Mouse (Mus musculus): ENCODE data around the gene Myadml2.
"Not testable (repeated sequence)": the region's sequence is repeated elsewhere in the genome, so short reads cannot be mapped to it uniquely, and the experiment has no call there.

Myadml2 gene

DNA sequence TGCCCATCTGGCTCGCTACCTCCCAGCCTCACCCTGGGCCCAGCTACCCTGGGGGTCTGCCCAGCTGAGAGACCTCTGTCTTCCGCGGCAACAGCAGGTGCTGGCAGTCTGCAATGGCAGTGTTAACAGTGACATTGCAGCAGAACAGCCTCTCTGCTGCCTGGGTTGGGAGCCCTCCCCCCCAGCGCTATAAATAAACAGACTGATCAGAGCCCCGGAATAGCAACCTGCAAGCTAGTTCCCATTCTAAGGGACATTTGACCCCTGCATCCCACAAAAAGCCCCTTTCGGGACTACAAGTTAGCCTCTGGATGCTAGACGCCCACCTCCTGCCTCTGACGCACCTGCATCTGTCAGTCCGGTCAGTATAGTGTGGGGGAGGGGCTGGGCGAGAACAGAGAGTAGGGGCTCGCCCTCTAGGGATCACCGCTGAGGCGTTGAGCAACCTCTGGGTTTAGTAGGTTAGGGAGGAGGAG lies at the start of gene Myadml2:
Gene Myadml2, minus strand, starts transcription at position 158 of the 476 bp plus-strand sequence.
- DNase-seq, result peak; percentile 53

DNA sequence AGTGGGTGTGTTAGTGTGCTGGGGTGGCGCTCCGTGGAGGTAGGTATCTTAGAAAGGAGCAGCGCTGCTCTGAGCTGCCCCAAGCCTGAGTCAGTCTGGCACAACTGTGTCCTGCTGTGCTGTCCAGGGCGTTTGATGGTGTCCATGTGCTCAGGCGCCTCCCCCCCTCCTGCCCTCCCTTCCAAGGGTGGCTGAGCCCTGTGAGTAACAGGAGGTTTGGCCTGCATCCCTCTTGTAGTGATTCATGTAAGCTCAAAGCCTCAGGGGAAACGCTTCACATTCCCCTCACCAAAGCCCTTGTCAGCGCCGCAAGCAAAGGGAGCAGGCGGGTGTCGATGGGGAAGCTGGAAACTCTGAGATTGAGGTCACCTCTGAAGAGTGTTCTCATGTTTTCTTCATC lies 49.8 kb upstream of the Myadml2 start:
- no peak for DNase-seq

DNA sequence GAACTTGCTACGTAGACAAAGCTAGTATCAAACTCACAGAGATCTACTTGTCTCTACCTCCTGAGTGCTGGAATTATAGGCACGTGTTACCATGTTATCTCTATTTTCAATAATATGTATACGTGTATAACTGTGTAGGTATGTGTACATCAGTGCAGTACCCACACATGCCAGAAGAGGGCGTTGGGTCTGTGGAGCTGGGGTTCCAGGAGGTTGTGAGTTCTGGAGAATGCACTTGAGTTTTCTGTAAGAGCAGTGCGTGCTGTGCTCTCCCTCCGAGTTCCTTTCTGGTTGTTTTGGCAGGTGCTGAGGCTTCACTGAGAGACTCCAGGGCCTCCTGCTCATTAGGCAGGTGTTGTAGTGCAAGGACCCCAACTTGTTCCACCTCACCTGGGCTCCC lies 48.6 kb upstream of the Myadml2 start:
- DNase-seq, result no peak

DNA sequence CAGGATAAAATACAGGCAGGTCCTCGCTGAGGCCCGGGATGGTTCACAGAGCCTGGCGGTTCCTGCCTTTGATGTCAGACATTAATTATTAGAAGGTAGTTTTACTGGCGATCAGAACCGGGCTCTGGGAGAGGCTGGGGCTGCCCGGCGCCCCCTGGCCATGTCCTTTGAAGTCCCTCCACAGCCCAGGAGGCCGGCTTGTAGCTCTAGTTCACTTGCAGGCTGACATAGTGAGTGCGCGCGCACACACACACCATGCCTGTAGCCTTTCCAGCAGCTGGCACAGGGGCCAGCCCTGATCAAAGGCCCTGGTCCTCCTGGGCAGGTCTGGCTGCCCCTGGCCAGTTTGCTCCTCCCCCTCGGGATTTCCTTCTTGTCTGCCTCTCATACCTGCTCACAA lies 47.7 kb upstream of the Myadml2 start:
- no peak for DNase-seq

DNA sequence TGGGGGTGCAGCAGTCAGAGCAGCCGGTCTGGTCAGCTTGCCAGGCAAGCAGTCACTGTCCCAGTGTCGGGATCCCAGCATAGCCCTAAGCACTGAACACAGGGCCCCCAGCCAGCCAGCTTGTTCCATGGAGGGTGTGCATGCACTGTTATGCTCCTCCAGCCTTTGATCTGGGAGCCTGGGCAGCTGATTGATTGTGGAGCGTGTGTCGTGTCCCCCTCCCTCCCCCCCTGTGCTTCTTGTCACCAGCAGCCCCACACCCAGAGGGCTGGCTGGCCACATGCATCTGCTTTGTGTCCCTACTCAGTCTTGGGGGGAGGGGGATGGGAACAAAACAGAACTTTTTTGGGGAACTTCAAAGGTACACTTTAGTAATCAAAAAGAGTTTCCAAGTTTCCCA lies 47.2 kb upstream of the Myadml2 start:
- DNase-seq, result no peak

DNA sequence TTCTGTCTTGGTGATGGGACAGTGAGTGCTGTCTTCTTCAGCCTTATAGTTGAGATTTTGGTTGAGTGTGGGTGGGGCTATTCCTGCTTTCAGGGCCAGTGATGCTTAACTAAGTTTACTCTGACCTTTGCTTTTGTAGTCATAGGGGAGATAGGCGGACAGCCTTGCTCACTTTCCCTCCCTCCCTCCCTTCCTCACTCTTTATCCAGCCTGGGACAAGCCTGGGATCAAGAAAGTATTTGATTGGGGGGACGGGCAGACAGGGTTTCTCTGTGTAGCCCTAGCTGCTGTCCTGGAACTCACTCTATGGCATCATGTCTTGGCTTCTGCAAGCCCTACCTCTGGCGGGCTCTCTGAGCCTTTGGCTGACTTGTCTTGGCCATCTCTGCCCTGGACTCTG lies 45.5 kb upstream of the Myadml2 start:
- no peak for DNase-seq

DNA sequence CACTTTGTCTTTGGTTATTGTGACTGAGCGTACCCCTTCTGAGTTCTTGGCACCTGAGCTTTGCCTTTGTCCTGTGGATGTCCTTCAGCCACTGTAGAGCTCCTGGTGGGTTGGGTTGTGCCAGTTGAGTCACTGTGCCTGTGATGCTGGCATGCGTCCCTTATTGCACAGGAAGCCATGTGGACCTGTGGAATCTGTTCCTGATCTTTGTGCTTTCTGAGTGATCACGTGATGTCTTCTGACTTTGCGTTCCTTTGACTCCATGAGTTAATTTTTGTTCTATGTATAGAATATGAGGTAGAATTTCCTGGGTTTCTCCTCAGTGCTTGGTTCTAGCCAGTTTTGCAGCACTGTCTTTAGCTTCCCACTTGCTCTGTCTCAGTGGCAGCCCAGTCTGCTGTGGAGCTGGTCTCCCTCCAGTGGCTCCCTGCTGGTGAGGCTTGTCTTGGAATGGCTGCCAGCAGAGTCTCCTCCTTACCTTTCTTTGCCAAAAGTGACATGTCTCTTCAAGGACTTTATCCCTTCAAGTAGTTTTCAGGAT lies 44.6 kb upstream of the Myadml2 start:
- DNase-seq, result no peak

DNA sequence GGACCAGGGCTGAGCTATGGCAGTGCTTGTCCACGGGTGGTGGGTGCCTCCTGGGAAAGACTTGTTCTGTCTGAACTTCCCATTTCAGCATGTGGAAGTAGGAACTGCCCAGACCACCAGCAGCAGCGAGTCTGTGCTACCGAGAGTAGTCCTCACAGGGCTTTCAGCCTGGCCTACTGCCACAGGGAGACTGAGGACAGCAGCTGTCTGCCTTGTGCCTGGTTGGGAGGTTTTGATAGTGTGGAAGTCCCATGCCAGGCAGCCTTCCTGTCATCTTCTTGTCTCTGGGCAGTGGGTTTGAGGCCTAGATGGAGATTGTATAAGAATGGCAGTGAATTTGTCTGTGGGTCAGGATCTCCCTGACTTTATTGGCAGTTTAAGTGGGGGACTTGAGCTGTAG lies 41.4 kb upstream of the Myadml2 start:
- no peak for DNase-seq

DNA sequence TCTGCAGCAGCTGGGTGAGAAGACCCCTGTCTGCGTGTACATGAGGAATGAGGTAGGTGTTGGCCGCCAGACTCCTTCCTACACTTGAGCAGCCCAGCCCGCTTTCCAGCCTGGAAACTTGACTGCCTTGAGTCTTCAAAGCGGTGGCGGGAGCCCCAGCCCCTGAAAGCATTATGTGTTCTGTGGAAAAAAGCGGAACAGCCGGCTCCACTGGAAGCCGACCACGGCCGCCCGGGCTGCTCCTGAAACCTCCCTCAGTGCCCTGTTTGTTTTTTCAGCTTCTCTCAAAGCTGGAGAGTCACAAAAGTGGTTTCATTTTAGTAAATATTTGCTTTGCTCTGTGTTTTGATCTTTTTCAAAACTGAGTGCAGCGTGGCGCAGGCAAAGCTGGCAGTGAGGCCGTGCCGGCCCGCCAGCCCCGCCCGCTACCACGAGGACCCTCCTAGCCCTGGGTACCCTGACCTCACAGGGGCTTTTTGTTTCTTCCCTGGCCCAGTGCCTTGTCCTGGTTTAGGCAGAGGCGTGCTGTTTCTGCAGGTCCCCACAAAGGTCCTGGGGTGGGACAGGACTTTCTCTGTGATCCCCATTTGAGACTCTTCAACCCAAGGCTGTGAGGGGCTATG lies 38.8 kb upstream of the Myadml2 start:
- DNase-seq, result no peak

DNA sequence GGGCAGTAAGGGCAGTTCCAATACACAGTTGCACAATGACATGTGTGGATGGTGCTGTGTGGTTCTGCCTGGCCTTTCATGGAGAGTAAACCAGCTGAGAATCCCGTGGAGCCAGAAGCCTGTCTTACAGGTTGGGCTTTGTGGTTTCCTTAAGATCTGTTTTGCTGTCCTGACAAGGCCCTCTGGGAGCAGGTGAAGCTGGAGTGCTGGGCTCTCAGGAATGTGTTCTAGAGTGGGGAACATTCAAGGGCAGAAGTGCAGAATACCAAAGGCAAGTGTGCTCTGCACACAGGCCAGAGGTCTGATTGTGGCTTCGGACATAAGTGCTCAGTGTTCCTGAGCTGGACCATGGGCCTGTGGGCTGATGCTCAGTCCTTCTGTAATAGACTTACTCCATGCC lies 36.7 kb upstream of the Myadml2 start:
- DNase-seq, result no peak

DNA sequence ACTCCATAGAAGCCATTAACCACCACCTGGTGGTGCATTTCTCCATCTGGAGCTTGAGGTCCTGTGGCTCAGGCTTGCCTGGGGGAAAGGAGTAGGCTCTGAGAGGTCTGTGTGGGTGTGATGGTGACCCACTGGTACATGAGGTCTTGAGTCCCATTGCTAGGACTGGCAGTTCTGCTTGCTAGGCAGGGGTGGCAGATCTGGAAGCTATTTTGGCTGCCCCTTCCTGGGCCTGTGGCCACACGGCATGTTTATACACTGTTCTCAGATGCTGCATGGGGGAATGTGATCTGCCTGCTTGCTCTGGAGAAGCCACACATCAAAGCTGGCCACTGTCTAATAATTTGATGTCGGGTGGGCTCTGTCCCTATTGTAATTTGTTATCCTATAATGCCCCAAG lies 36.1 kb upstream of the Myadml2 start:
- no peak for DNase-seq

DNA sequence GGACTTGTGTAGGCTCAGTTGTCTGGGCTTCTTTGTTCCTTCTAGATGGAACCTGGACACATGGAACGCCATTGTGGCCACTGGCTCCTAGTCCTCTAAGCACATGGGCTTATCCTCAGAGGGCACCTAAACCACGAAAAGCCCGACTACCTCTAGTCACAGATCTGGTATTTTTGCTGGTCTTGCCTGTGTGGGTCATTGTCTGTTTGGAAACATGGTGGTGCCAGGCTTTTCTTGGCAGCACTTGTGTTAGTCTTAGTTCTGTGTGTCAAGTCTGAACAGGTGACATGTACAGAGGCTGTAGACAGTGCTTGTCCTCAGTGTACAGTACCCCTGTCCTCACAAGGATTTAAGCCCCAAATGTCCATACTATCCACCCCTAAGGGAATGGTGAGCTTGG lies 35.6 kb upstream of the Myadml2 start:
- no peak for DNase-seq

DNA sequence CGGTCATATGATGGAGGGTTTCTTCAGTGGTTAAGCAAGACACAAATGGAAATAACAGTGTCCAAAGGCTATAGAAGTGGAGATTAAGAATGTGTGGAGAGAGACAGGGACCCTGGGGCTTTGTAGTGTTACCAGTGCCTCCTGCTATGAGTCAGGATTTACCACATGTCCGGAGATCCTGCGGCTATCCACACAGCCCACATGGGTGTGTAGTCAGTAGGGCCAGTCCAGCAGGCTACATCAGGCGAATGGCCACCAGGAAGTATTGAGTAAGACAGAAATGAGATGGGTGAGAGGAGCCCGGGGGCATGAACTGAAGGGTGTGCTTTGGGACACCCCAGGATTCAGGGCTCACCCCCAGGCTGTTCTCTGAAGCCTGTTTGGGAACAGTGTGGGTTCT lies 34.7 kb upstream of the Myadml2 start:
- no peak for DNase-seq

DNA sequence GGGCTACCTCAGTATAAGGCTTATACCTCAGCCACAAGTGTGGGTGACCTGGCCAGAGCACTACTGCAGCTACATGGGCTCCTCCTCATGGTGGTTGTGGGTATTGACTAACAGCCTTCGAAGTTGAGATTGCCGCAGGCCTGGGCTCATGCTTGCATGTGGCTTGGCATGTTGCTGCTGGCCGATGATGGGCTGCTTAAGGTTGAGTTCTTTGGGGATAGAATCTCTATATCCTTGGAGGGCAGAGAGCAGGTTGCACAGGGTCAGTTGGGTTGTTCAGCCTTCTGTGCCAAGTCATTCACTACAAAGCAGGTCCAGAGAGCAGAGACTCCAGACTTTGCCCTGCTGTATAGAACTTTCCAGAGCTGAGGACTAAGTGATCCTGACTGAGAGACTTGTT lies 32.0 kb upstream of the Myadml2 start:
- no peak for DNase-seq

DNA sequence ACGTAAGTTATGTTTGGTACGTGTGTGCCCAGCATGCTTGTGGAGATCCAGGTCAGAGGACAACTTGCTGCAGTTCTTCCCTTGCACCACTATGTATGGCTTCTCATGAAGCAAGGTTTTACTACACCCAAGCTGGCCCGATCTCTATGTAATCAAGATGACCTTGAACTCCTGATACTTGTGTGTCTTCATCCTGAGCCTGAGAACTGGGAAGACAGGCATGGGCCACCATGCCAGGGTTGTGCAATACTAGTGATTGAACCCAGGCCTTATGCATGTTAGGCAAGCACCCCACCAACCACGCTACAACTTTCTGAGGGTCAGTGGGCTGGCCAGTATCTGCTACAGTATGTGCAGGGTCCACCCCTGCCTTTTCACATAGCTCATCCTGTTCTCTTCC lies 29.0 kb upstream of the Myadml2 start:
- DNase-seq, result no peak

DNA sequence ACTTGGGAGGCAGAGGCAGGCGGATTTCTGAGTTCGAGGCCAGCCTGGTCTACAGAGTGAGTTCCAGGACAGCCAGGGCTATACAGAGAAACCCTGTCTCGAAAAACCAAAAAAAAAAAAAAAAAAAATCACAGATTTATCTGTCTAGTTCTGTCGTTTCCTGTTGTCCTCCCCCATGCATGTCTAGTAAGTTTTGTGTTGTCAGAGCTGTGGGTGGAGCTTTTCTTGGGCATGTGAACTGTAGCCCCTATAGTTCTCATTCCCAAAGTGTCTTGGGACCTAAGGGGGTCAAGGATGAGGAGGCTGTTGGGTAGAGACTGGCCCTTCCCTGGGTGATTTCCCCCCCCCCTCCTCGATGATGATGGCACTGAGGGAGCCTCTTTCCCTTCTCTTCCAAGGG lies 27.9 kb upstream of the Myadml2 start:
- not testable (repeated sequence) for DNase-seq

DNA sequence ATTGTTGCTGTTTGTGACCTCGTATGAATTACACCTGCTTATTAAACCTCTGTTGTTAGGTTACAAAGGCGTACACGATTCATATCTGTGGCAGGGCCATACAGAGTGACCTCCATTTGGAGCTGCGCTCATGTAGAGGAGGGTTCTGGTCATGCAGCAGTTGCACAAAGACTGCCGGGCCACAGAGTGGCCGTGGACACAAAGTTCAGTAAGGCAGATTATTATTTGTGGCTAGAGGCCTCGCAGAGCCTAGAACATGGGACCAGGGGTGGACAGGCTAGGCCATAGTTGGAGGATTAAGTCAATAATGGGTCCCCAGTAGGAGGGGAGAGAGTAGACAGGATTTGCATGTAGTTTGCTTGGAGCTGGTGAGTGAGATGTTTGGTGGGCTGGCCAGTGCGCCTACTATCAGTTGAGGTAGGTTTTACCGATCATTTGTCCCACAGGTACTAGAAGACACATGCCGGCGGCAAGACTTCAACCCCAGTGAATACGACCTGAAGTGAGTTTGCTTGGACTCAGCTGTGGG lies 25.7 kb upstream of the Myadml2 start:
- DNase-seq, result no peak

DNA sequence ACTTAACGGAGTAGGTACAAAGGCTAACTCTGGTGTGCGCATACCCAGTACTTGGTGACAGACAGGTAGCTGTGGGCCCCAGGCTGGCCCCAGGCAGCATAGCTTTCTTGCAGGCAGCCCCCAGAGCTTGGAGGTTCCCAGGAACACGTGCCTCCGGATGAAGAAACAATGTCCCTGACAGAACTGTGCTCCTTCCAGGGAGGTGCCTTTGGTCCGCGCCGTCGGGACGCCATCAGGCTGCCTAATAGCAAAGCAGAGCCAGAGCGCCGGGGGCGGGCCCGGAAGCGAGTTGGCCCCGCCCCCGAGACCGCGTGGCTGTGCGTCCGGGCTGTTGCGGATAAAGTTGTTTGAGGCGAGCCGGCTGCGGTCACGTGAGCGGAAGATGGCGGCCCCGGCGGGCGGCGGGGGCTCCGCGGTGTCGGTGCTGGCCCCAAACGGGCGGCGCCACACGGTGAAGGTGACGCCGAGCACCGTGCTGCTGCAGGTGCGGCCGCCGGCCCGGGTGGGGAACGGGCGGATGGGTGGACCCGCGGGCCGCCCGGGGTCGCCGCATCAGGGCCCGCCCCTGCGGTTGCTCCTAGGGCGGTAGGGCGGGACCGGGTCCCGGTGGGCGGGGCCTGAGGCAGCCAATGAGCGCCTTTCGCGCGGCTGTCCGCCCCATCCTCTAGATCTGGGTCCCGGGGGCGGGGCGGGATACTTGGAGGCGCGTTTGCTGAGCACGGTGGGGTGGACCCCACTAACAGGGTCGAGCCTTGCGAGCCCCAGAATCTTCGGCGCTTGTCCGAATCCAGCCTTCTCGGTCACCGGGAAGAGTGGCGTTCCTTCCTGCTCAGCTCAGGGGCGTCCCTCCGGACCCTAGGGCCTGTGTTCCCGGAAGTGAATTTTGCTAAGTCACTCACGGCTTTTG lies 25.0 kb upstream of the Myadml2 start, which contains the start of gene Aspscr1:
Gene Aspscr1, plus strand, starts transcription at position 287 of the 907 bp plus-strand sequence.
- peak; percentile 90 for DNase-seq

DNA sequence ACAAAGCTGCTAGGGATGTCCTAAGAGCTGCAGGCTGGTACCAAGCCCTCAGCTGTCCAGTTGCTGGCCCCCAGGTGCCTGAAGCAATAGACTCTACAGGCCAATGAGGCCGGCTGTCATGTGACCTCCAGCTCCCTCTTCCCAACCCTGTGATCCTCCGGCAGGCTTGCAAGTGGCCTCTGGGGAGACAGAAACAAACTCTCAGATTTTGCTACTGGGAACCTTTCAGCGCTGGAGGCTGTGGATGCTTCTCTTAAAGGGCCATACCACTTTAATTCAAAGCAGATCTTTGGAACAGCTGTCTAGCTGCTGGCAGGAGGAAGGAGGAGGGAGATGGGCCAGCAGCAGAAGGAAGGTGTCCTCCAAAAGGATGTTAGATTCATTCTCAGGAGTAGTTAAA lies 18.7 kb upstream of the Myadml2 start:
- no peak for DNase-seq

DNA sequence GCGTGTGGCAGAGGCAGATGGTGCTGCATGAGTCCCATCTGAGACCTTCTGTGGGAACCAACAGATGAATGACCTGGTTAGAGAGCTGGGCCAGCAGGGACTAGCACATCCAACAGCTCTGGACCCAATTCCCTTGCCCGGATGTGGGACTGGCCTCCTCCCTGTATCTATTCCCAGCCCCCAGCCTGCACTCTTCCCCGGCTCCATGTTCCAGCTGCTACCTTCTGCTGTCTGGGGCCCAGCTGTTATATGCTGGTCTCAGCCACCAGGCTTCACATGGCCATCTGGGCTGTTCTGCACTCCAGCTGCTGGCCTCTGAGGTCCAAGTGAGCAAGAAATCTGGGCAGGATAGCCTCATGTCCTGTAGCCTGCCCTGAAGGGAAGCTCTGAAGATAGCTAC lies 17.4 kb upstream of the Myadml2 start:
- no peak for DNase-seq

DNA sequence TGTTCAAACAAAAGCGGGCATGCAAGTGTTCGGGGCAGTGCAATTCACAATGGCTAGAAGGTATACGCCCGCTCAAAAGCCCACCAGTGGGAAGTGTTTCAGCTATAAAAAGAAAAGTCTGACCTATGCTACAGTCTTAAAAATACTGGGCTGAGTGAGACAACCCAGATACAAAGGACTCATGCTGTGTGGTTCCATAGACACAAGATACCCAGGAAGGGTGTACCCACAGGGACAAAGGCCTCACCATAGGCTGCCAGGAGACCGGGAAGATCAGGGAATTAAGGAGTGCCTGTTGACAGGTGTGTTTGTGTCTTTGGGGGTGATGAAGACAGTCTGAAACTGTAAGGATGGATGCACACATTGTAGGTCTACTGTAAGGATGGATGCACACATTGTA lies 15.8 kb upstream of the Myadml2 start:
- DNase-seq, result no peak

DNA sequence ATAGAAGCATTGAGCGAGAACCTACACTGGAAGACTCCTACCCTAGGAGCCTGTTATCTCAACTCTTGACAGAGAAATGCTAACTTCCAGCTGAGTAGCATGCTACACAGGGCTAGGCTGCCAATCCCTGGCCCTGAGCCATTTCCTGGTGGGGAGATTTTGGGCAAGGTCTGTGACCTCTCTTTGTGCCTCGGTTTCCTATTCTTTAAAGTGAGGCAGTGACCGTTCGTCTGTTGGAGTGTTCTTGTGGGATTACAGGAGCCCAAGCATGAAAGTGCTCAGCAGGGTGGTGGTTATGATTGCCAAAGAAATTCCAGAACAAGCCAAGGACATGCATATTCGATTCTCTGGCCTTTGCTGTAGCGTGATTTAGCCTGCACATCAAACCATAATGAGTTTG lies 14.8 kb upstream of the Myadml2 start:
- no peak for DNase-seq

DNA sequence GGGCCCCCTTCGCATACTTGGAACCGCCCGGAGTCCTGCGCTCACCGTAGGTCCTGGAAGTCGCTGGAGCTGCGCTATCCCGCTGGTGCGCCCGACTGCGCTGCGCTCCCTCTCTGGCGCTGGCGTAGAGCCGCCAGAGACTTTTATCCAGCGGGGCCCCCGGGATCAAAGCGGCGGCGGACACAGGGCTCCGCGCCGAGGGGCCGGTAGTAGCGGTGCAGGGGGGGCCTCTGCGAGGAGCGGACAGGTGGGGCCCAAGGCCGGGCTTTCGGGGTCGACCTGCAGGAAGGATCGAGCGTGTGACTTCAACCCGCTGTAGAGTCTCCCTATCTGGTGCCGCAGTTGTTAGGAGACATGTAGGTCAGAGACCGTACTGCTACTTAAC lies 13.1 kb upstream of the Myadml2 start, which contains the start of gene Notum:
Gene Notum, minus strand, starts transcription at position 100 of the 385 bp plus-strand sequence.
- DNase-seq, result no peak
